Mouse (Mus musculus): ENCODE data around the gene Ppme1. TPM values are rescaled to one million over a fixed set of nuclear protein-coding genes. Genes with fewer than 3 reads are reported as not detected.

Gene Ppme1
- polyA plus RNA-seq (2014; fragmentation: Nextera tagmentation; extraction: Ambion mirVana), result 49.4 and 53.3 TPM in 2 replicates

- Histone ChIP-seq H3K9ac (ENCODE audit: low read depth, low read length) (peak within 1 kb of the TSS; percentile 73), H3K4me1 (ENCODE audit: control insufficient read depth, insufficient read depth, low read length) (peaks cover 16% of the 10 kb centered on the region), H3K36me3 (ENCODE audit: control insufficient read depth, insufficient read depth, low read length) (peaks cover 21% of the 10 kb centered on the region), H3K27me3 (replicated peaks; ENCODE audit: control insufficient read depth, insufficient read depth, low read length) (no peaks in the 10 kb centered on the region), H3K4me3 (ENCODE audit: low read depth, low read length) (peak within 1 kb of the TSS; percentile 67), H3K27ac (replicated peaks; ENCODE audit: low read depth, low read length) (peak within 1 kb of the TSS; percentile 91), H3K4me2 (ENCODE audit: low read depth, low read length) (peak within 1 kb of the TSS; percentile 71), H3K9me3 (ENCODE audit: control insufficient read depth, low read length) (no peaks in the 10 kb centered on the region)
- DNase-seq (ENCODE audit: low spot score), result peak; percentile 100
- peak; percentile 98 for ATAC-seq (ENCODE audit: low read depth)
- WGBS, result under 1% methylated on average over 53 of the region's 54 CpGs
These were observed at the start of gene Ppme1, which contains the start of gene C2cd3 for GRCm38 (mm10) chr7:100371495-100372451. Gene Ppme1, minus strand, starts transcription at chr7:100372307. Gene C2cd3, plus strand, starts transcription at chr7:100372233.

DNA sequence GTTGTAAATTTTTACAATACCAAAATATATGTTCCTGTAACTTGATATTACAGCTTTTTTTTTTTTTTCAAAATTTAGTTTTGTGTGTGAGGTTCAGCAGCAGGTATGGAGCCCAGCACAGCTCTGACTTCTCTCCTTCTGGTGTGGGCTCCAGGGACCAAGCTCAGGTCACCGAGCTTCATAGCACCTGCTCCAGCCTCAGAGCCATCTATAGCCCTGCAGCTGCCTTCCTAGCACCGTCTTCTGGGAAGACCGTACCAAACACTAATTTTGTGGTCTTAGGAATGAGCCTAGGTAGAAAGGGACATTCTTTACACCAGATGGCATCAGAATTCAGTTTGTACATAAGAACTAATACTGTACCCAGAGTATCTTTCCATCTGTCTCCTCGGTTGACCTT, 36.6 kb upstream of the Ppme1 start:
- Histone ChIP-seq H3K4me1 (ENCODE audit: control insufficient read depth, insufficient read depth, low read length) (no peaks in the 10 kb centered on the region), H3K27ac (replicated peaks; ENCODE audit: low read depth, low read length) (no peak overlapping the region), H3K4me3 (ENCODE audit: low read depth, low read length) (no peak overlapping the region), H3K4me2 (ENCODE audit: low read depth, low read length) (no peak overlapping the region), H3K36me3 (ENCODE audit: control insufficient read depth, insufficient read depth, low read length) (peaks cover 79% of the 10 kb centered on the region), H3K9me3 (ENCODE audit: control insufficient read depth, low read length) (no peaks in the 10 kb centered on the region), H3K27me3 (replicated peaks; ENCODE audit: control insufficient read depth, insufficient read depth, low read length) (no peaks in the 10 kb centered on the region), H3K9ac (ENCODE audit: low read depth, low read length) (no peak overlapping the region)
- DNase-seq (ENCODE audit: low spot score) (no peak), ATAC-seq (ENCODE audit: low read depth) (no peak)
- WGBS, result 95% methylated on average over 4 of the region's 4 CpGs

- Histone ChIP-seq H3K36me3 (ENCODE audit: control insufficient read depth, insufficient read depth, low read length) (peaks cover 79% of the 10 kb centered on the region), H3K27ac (replicated peaks; ENCODE audit: low read depth, low read length) (no peak overlapping the region), H3K4me3 (ENCODE audit: low read depth, low read length) (no peak overlapping the region), H3K9ac (ENCODE audit: low read depth, low read length) (no peak overlapping the region), H3K4me1 (ENCODE audit: control insufficient read depth, insufficient read depth, low read length) (no peaks in the 10 kb centered on the region), H3K27me3 (replicated peaks; ENCODE audit: control insufficient read depth, insufficient read depth, low read length) (no peaks in the 10 kb centered on the region), H3K4me2 (ENCODE audit: low read depth, low read length) (no peak overlapping the region), H3K9me3 (ENCODE audit: control insufficient read depth, low read length) (no peaks in the 10 kb centered on the region)
- no peak for DNase-seq (ENCODE audit: low spot score)
- ATAC-seq (ENCODE audit: low read depth), result no peak
- 93% methylated on average over 5 of the region's 5 CpGs for WGBS
These were observed 35.6 kb upstream of the Ppme1 start for GRCm38 (mm10) chr7:100407677-100408076.

GRCm38 (mm10) chr7:100402715-100403114, 30.6 kb upstream of the Ppme1 start:
- no peak for ATAC-seq (ENCODE audit: low read depth)
- Histone ChIP-seq H3K4me3 (ENCODE audit: low read depth, low read length) (no peak overlapping the region), H3K27me3 (replicated peaks; ENCODE audit: control insufficient read depth, insufficient read depth, low read length) (no peaks in the 10 kb centered on the region), H3K4me1 (ENCODE audit: control insufficient read depth, insufficient read depth, low read length) (no peaks in the 10 kb centered on the region), H3K4me2 (ENCODE audit: low read depth, low read length) (no peak overlapping the region), H3K36me3 (ENCODE audit: control insufficient read depth, insufficient read depth, low read length) (peaks cover 62% of the 10 kb centered on the region), H3K9ac (ENCODE audit: low read depth, low read length) (no peak overlapping the region), H3K9me3 (ENCODE audit: control insufficient read depth, low read length) (no peaks in the 10 kb centered on the region), H3K27ac (replicated peaks; ENCODE audit: low read depth, low read length) (no peak overlapping the region)
- no peak for DNase-seq (ENCODE audit: low spot score)
- WGBS, result 95% methylated on average over 4 of the region's 4 CpGs

GRCm38 (mm10) chr7:100400899-100401539, 28.9 kb upstream of the Ppme1 start:
- Histone ChIP-seq H3K36me3 (ENCODE audit: control insufficient read depth, insufficient read depth, low read length) (peaks cover 61% of the 10 kb centered on the region), H3K4me3 (ENCODE audit: low read depth, low read length) (no peak overlapping the region), H3K9me3 (ENCODE audit: control insufficient read depth, low read length) (no peaks in the 10 kb centered on the region), H3K27ac (replicated peaks; ENCODE audit: low read depth, low read length) (no peak overlapping the region), H3K4me2 (ENCODE audit: low read depth, low read length) (no peak overlapping the region), H3K4me1 (ENCODE audit: control insufficient read depth, insufficient read depth, low read length) (no peaks in the 10 kb centered on the region), H3K27me3 (replicated peaks; ENCODE audit: control insufficient read depth, insufficient read depth, low read length) (no peaks in the 10 kb centered on the region), H3K9ac (ENCODE audit: low read depth, low read length) (no peak overlapping the region)
- ATAC-seq (ENCODE audit: low read depth) (no peak), DNase-seq (ENCODE audit: low spot score) (no peak)
- 77% methylated on average over 4 of the region's 4 CpGs for WGBS

DNA sequence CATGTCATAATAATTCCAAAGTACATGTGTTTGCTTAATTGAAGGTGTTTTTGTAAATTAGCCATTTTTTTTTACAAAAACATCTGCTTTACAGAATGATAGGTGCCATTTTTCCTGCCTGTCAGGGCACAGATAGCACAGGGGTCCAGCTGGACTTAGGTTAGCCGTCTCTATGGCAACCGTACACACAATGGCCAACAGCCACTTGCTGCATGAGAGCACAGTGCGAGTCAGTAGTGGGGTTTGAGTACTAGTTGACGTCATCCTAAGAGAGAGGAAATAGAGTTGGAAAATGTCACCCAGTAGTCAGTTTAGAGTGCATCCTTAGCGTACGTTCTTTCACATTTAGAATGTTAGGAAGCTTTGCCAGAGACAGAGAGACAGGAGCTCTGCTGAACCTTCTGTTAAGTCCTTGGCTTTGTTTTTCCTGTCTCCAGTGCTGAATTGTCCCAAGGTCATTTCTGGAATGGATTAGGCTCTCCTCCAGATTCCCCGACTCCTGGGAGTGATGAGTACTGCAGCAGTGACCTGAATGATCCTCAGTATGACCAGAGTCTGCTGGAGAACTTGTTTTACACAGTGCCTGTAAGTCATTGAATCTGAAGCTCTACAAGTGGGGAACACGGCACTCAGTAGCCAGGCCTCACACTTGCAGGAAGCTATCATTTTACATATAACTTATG, 27.3 kb upstream of the Ppme1 start:
- Histone ChIP-seq H3K9ac (ENCODE audit: low read depth, low read length) (no peak overlapping the region), H3K9me3 (ENCODE audit: control insufficient read depth, low read length) (no peaks in the 10 kb centered on the region), H3K36me3 (ENCODE audit: control insufficient read depth, insufficient read depth, low read length) (peaks cover 74% of the 10 kb centered on the region), H3K4me1 (ENCODE audit: control insufficient read depth, insufficient read depth, low read length) (no peaks in the 10 kb centered on the region), H3K27ac (replicated peaks; ENCODE audit: low read depth, low read length) (no peak overlapping the region), H3K27me3 (replicated peaks; ENCODE audit: control insufficient read depth, insufficient read depth, low read length) (no peaks in the 10 kb centered on the region), H3K4me3 (ENCODE audit: low read depth, low read length) (no peak overlapping the region), H3K4me2 (ENCODE audit: low read depth, low read length) (no peak overlapping the region)
- DNase-seq (ENCODE audit: low spot score), result peak; percentile 16
- WGBS, result 79% methylated on average over 8 of the region's 8 CpGs
- ATAC-seq (ENCODE audit: low read depth), result no peak

DNA sequence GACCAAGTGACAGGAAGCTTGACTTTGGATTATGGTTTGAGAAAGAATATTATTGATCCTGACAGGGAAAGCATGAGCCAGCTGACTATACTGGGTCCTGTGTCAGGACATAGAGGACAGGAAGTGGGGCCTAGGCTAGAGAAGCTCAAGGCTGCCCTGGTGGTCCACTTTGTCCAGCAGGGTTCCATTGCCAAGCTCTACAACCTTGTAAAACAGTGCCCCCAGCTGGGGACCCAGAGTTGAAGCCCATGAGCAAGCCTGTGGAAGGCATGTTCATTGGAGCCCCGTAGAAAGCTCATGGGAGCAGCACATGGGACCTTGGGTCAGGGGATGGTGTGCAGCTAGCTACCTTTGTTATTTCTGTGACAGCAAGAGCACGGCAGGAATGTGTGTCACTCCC, 20.2 kb upstream of the Ppme1 start:
- ATAC-seq (ENCODE audit: low read depth) (no peak), DNase-seq (ENCODE audit: low spot score) (no peak)
- 74% methylated on average over 2 of the region's 2 CpGs for WGBS
- Histone ChIP-seq H3K4me2 (ENCODE audit: low read depth, low read length) (no peak overlapping the region), H3K9ac (ENCODE audit: low read depth, low read length) (no peak overlapping the region), H3K27ac (replicated peaks; ENCODE audit: low read depth, low read length) (no peak overlapping the region), H3K36me3 (ENCODE audit: control insufficient read depth, insufficient read depth, low read length) (peaks cover 75% of the 10 kb centered on the region), H3K4me3 (ENCODE audit: low read depth, low read length) (no peak overlapping the region), H3K27me3 (replicated peaks; ENCODE audit: control insufficient read depth, insufficient read depth, low read length) (no peaks in the 10 kb centered on the region), H3K4me1 (ENCODE audit: control insufficient read depth, insufficient read depth, low read length) (no peaks in the 10 kb centered on the region), H3K9me3 (ENCODE audit: control insufficient read depth, low read length) (no peaks in the 10 kb centered on the region)

DNA sequence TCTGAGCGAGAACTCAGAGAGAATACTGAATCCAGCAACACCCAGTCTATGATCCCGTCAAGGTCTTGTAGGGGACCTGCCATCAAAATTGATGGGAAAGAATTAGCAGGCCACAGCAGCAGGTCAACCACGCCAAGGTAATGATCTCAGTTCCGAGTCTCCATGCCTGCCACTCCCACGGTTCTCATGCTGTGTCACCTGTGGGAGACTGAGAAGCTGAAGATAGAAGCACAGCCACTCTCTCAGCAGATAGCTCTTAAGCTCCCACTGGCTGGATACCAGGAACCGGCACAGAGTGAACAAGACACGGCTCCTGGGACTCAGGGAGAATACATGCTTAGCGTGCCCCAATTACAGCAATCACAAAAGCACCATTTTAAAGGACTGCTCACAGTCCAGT, 18.1 kb upstream of the Ppme1 start:
- ATAC-seq (ENCODE audit: low read depth), result no peak
- WGBS, result 89% methylated on average over 8 of the region's 8 CpGs

More for the DNA sequence above, 18.1 kb upstream of the Ppme1 start:
- Histone ChIP-seq H3K9me3 (ENCODE audit: control insufficient read depth, low read length) (no peaks in the 10 kb centered on the region), H3K36me3 (ENCODE audit: control insufficient read depth, insufficient read depth, low read length) (peaks cover 61% of the 10 kb centered on the region), H3K4me2 (ENCODE audit: low read depth, low read length) (no peak overlapping the region), H3K9ac (ENCODE audit: low read depth, low read length) (no peak overlapping the region), H3K27ac (replicated peaks; ENCODE audit: low read depth, low read length) (no peak overlapping the region), H3K4me1 (ENCODE audit: control insufficient read depth, insufficient read depth, low read length) (no peaks in the 10 kb centered on the region), H3K27me3 (replicated peaks; ENCODE audit: control insufficient read depth, insufficient read depth, low read length) (no peaks in the 10 kb centered on the region), H3K4me3 (ENCODE audit: low read depth, low read length) (no peak overlapping the region)
- no peak for DNase-seq (ENCODE audit: low spot score)

Data from embryonic facial prominence, embryonic 14.5 days (tissue).